Mouse (Mus musculus) bone marrow, adult 2 months (tissue): ENCODE data around the gene 4930402H24Rik.

Experiments used
- CTCF ChIP-seq: fragments of 200-500 bp; IDR thresholded peaks from 2 replicates; pipeline ENCODE4 v1.5.1; 2011; ENCODE audit warnings: low read length, control low read depth; ENCODE audit not compliant: control insufficient read depth, insufficient read depth
- POLR2A ChIP-seq: fragments of 200-500 bp; IDR thresholded peaks from 2 replicates; pipeline ENCODE4 v1.6.1; 2011; ENCODE audit warnings: low read depth, mild to moderate bottlenecking, control low read depth, low read length, borderline replicate concordance; ENCODE audit not compliant: control insufficient read depth

- TF ChIP-seq POLR2A (no peak), CTCF (no peak)
These were observed 43.6 kb upstream of the 4930402H24Rik start for GRCm38 (mm10) chr2:130949781-130950180.
